Mouse (Mus musculus): ENCODE results near the gene Nlrx1. TPM values are rescaled to one million over a fixed set of nuclear protein-coding genes. Genes with fewer than 3 reads are reported as not detected.

Nlrx1 gene
- total and polyA plus RNA-seq, 3 experiments: 8.8 to 15.4 (median 10.9) TPM

- no peak; the same call in 1 of the 2 replicates for TF ChIP-seq E2F4 (IDR thresholded peaks at IDR 0.05; ENCODE audit: insufficient replicate concordance, low read depth, low read length)
These were observed 33.6 kb downstream of the Nlrx1 start (continued) for GRCm38 (mm10) chr9:44234479-44235427.

DNA sequence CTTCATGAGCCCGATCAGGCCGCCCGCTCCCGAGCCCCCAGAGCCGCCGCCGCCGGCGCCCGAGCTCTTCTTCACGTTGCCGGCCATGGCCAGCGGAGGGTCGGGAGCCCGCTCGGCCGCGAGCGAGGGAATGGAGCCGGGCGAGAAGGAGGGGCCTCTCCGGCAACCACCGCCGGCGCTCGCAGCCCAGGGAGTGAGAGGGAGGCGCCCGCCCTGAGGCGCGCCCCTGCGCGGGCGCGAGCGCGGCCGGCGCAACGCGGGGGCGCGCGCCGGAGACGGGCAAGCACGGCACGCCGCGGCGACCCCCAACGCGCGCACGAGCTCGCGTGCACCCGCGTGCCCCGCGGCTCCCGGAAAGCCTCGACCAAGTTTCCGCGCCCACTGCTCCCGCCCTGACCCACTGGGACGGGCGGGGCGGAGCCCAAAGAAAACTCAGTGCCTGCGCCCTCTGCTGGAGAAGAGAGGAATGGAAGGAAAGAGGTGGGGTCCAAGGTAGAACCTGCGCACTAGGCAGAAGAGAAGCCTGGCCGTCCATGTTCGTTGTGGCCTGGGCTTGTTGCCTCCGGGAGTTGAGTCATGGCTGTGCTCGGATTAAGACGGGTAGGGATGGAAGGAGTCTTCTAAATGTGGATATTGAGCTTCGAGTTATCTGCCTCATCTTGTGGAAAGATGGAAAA, 34.5 kb downstream of the Nlrx1 start, which contains the start of gene Cbl:
TSS of gene Cbl (minus strand) at position 248 of the 677 bp plus-strand sequence.
- Histone ChIP-seq H3K9ac (ENCODE audit: insufficient read depth, low read depth) (peak within 1 kb of the TSS; percentile 86), H3K36me3 (replicated peaks in 1 of 2; ENCODE audit: control insufficient read depth in 1 of 2, insufficient read depth in 1 of 2, low read length in 1 of 2) (peaks cover 2 to 12% of the 10 kb centered on the region in 2 experiments), H3K4me3 (replicated peaks in 1 of 3; ENCODE audit: low read depth in 2 of 3, low read length in 2 of 3, poor library complexity in 1 of 3) (peak within 1 kb of the TSS; percentile 85 to 100 (median 92)), H3K79me2 (replicated peaks; ENCODE audit: control insufficient read depth, extremely low read depth, insufficient read depth, poor library complexity, severe bottlenecking) (peaks cover 45% of the 10 kb centered on the region), H3K27me3 (replicated peaks) (no peaks in the 10 kb centered on the region), H3K4me1 (ENCODE audit: control insufficient read depth in 1 of 2, insufficient read depth in 2 of 2) (peaks cover 15 to 62% of the 10 kb centered on the region in 2 experiments; a peak in 3 of 4 replicates), H3K27ac (ENCODE audit: insufficient read depth, low read depth) (peak within 1 kb of the TSS; percentile 84), H3K4me2 (ENCODE audit: insufficient read depth, low read depth, poor library complexity, severe bottlenecking) (peak within 1 kb of the TSS; percentile 94), H3K9me3 (replicated peaks; ENCODE audit: low read length) (no peaks in the 10 kb centered on the region)
- in situ Hi-C loops (cut with MboI; ENCODE audit: low pct_ligation_motif_present, low pct_unique_long_range_greater_than_20kb, low sequenced_read_pairs) (loop anchor here (10.0 kb wide), 1 partner anchor 49 kb away; no protein-coding TSS in a partner anchor), dilution Hi-C loops (cut with MboI; ENCODE audit: extremely low pct_ligation_motif_present, extremely low pct_unique_long_range_greater_than_20kb, low sequenced_read_pairs) (no loop called here)
- DNase-seq (ENCODE audit: extremely low read depth): peak; percentile 98
- TF ChIP-seq JUN (IDR thresholded peaks at IDR 0.05; ENCODE audit: insufficient read depth, low read depth, low read length) (no peak), RAD21 (IDR thresholded peaks at IDR 0.05; ENCODE audit: low read depth, low read length) (peak; percentile 28), POLR2A (IDR thresholded peaks at IDR 0.05; ENCODE audit: low read depth, low read length) (peak; percentile 85), MAX (IDR thresholded peaks at IDR 0.05; ENCODE audit: low read length) (no peak; the same call in 1 of the 2 replicates), MYC (IDR thresholded peaks at IDR 0.05; ENCODE audit: low read depth, low read length) (peak; percentile 65; the same call in 1 of the 2 replicates), CHD1 (IDR thresholded peaks at IDR 0.05; ENCODE audit: low read depth, low read length) (no peak), POLR2AphosphoS2 (IDR thresholded peaks at IDR 0.05; ENCODE audit: low read depth, low read length) (peak; percentile 82; the same call in 1 of the 2 replicates), IRF4 (IDR thresholded peaks at IDR 0.05; ENCODE audit: low read depth, low read length) (peak; percentile 42; the same call in 1 of the 2 replicates), RCOR1 (conservative IDR thresholded peaks at IDR 0.05; ENCODE audit: low read depth, low read length) (no peak), EP300 (IDR thresholded peaks at IDR 0.05; ENCODE audit: low read length) (no peak; the same call in 1 of the 2 replicates), SMC3 (IDR thresholded peaks at IDR 0.05; ENCODE audit: low read depth, low read length) (peak; percentile 67), USF2 (conservative IDR thresholded peaks at IDR 0.05; ENCODE audit: low read depth, low read length) (no peak), MAZ (IDR thresholded peaks at IDR 0.05; ENCODE audit: low read depth, low read length) (peak; percentile 95), JUND (conservative IDR thresholded peaks at IDR 0.05; ENCODE audit: low read depth, low read length) (no peak; the same call in 1 of the 2 replicates), ZNF384 (IDR thresholded peaks at IDR 0.05; ENCODE audit: low read depth, low read length) (0 out of 2 replicates have a peak, but pooled peaks have one; percentile 24), NRF1 (IDR thresholded peaks at IDR 0.05; ENCODE audit: low read depth, low read length) (peak; percentile 87), CTCF (conservative IDR thresholded peaks at IDR 0.05 in 1 of 2, IDR thresholded peaks at IDR 0.05 in 1 of 2; ENCODE audit: low read depth in 2 of 2, low read length in 2 of 2) (peak; percentile 49 to 84), USF1 (IDR thresholded peaks at IDR 0.05; ENCODE audit: low read depth, low read length) (no peak), MAFK (IDR thresholded peaks at IDR 0.05; ENCODE audit: insufficient replicate concordance, low read length) (no peak), ELF1 (IDR thresholded peaks at IDR 0.05; ENCODE audit: low read depth, low read length) (peak; percentile 77), CHD2 (IDR thresholded peaks at IDR 0.05; ENCODE audit: low read length) (no peak), KAT2A (IDR thresholded peaks at IDR 0.05; ENCODE audit: insufficient replicate concordance, low read length) (0 out of 2 replicates have a peak, but pooled peaks have one; percentile 34), E2F4 (IDR thresholded peaks at IDR 0.05; ENCODE audit: insufficient replicate concordance, low read depth, low read length) (peak; percentile 73; the same call in 1 of the 2 replicates), ZKSCAN1 (IDR thresholded peaks at IDR 0.05; ENCODE audit: borderline replicate concordance, low read depth, low read length) (no peak), ETS1 (conservative IDR thresholded peaks at IDR 0.05; ENCODE audit: low read depth, low read length) (no peak; the same call in 1 of the 2 replicates), HCFC1 (IDR thresholded peaks at IDR 0.05; ENCODE audit: low read depth, low read length) (peak; percentile 86), ZMIZ1 (IDR thresholded peaks at IDR 0.05; ENCODE audit: low read depth, low read length) (no peak; the same call in 1 of the 2 replicates), TCF12 (IDR thresholded peaks at IDR 0.05; ENCODE audit: low read depth, low read length) (peak; percentile 63), MEF2A (IDR thresholded peaks at IDR 0.05; ENCODE audit: borderline replicate concordance, low read depth, low read length) (peak; percentile 51), SIN3A (IDR thresholded peaks at IDR 0.05; ENCODE audit: low read length) (peak; percentile 64; the same call in 1 of the 2 replicates), ZC3H11A (IDR thresholded peaks at IDR 0.05; ENCODE audit: low read depth, low read length) (no peak), BHLHE40 (IDR thresholded peaks at IDR 0.05; ENCODE audit: low read depth, low read length) (peak; percentile 88), GABPA (IDR thresholded peaks at IDR 0.05; ENCODE audit: insufficient replicate concordance, low read depth, low read length) (no peak)

Data from CH12.LX (cell line).